Mouse (Mus musculus): Measurements from ENCODE around the gene Igsf23. TPM values are rescaled to one million over a fixed set of nuclear protein-coding genes. Genes with fewer than 3 reads are reported as not detected.

The Igsf23 gene
- polyA plus RNA-seq, 2 experiments = 0.11 to 0.15 TPM

DNA sequence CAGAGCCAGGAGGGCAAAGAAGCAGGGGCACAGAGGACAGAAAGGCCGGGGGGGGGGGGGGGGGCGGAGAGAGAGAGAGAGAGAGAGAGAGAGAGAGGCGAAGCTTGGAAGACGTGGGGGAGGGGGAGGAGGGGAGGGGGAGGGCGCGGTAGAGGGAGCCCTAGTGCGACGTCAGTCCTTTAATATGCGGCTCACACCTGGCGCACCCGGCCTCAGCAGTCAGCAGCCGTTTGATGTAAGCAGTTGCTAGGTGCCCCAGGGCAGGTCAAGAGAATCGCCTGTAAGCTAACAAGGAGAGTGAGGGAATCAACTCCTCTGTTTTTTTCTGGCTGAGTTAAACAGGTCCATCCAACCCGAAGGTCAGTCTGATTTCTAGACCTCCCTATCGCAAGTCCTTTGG lies 26.8 kb downstream of the Igsf23 start:
- no peaks in the 10 kb centered on the region for H3K9me3 ChIP-seq (ENCODE audit: control insufficient read depth, low read length)
- WGBS (ENCODE audit: insufficient replicate concordance) = 16% methylated on average over 12 of the region's 15 CpGs
- no peaks in the 10 kb centered on the region for H3K36me3 ChIP-seq (replicated peaks; ENCODE audit: control insufficient read depth, insufficient read depth, low read depth)
- TF ChIP-seq EP300 (IDR thresholded peaks at IDR 0.05; ENCODE audit: low read depth) (no peak), CTCF (IDR thresholded peaks at IDR 0.05; ENCODE audit: low read depth) (no peak)
- H3K4me1 ChIP-seq (replicated peaks; ENCODE audit: control insufficient read depth in 2 of 2, insufficient read depth in 2 of 2, low read length in 1 of 2) = peaks cover 0 to 3% of the 10 kb centered on the region in 2 experiments; a peak in 1 of 4 replicates
- H3K4me2 ChIP-seq (ENCODE audit: low read depth) = no peak overlapping the region
- ATAC-seq (ENCODE audit: insufficient read depth) = no peak
- no peak overlapping the region for H3K27ac ChIP-seq
- no peak overlapping the region for H3K4me3 ChIP-seq (ENCODE audit: insufficient read depth in 1 of 2, low read depth in 2 of 2, low read length in 2 of 2)
- no peaks in the 10 kb centered on the region for H3K27me3 ChIP-seq (ENCODE audit: control insufficient read depth, insufficient read depth, low read length)
- H3K9ac ChIP-seq (replicated peaks) = no peak overlapping the region
- DNase-seq (ENCODE audit: low read depth in 3 of 3, low spot score in 3 of 3) = no peak

DNA sequence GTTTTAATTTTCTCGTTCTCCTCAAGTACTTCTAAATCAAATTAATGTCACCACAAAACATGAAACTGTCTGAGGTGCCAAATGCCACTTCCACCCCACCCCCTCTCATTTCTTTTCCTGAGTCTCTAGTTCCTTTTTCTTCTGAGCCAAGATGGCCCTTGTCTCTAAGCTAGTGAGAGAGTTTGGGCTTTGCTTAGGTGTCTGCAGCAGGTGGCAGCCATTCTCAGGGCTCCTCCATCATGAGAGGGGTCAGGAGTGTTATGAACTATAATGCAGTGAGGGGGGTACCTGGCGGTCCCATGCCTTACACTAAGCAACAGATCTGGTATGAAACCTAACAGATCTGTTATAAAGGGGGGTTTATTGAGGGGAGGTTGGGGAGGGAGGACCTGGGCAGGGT lies 27.2 kb downstream of the Igsf23 start:
- Histone ChIP-seq H3K9ac (replicated peaks) (no peak overlapping the region), H3K9me3 (ENCODE audit: control insufficient read depth, low read length) (no peaks in the 10 kb centered on the region), H3K4me1 (replicated peaks; ENCODE audit: control insufficient read depth in 2 of 2, insufficient read depth in 2 of 2, low read length in 1 of 2) (peaks cover 0 to 3% of the 10 kb centered on the region in 2 experiments; a peak in 1 of 4 replicates), H3K4me3 (ENCODE audit: insufficient read depth in 1 of 2, low read depth in 2 of 2, low read length in 2 of 2) (no peak overlapping the region), H3K27ac (no peak overlapping the region), H3K27me3 (ENCODE audit: control insufficient read depth, insufficient read depth, low read length) (no peaks in the 10 kb centered on the region), H3K4me2 (ENCODE audit: low read depth) (no peak overlapping the region), H3K36me3 (replicated peaks; ENCODE audit: control insufficient read depth, insufficient read depth, low read depth) (no peaks in the 10 kb centered on the region)
- 18% methylated on average over 2 of the region's 2 CpGs for WGBS (ENCODE audit: insufficient replicate concordance)
- DNase-seq (ENCODE audit: low read depth in 3 of 3, low spot score in 3 of 3) (no peak), ATAC-seq (ENCODE audit: insufficient read depth) (no peak)
- TF ChIP-seq CTCF (IDR thresholded peaks at IDR 0.05; ENCODE audit: low read depth) (no peak), EP300 (IDR thresholded peaks at IDR 0.05; ENCODE audit: low read depth) (no peak)

DNA sequence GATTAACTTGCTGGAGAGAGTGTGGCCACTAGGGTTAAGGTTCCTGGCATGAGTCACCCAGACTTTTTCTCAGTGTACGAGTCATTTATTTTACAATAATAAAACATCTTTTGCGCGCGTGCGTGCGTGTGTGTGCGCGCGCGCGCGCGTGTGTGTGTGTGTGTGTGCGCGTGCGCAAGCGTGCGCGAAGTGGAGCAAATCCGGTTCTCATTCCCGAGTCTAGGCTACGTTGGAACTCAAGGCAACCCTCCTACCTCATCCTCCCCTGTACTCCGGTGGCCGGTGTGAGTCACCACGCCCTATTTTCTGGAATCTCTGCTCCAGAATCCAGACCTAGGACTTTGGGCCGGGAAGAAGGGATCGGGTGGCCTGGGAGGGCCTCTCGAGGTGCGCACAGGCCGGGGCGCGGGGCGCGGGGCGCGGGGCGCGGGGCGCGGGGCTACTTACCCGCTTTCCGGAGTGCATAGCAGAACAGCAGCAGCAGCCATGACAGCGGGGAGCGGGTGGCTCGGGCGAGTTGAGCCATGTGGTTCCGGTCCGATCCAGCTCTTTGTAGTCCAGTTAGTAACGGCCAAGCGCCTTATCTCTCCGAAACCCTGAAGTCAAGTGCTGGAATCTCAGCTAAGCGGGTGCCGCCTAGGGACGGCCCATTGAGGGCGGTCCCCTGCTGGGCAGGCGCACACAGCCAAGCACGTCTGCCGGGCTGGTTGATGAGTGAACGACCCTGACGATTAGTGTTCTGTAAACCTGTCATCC lies 29.9 kb downstream of the Igsf23 start, which contains the start of gene Pvr:
Gene Pvr, minus strand, starts transcription at position 655 of the 756 bp plus-strand sequence.
- under 1% methylated on average over 60 of the region's 60 CpGs for WGBS (ENCODE audit: insufficient replicate concordance)
- Histone ChIP-seq H3K9ac (replicated peaks) (peak within 1 kb of the TSS; percentile 40), H3K9me3 (ENCODE audit: control insufficient read depth, low read length) (no peaks in the 10 kb centered on the region), H3K36me3 (replicated peaks; ENCODE audit: control insufficient read depth, insufficient read depth, low read depth) (no peaks in the 10 kb centered on the region), H3K27ac (no peak within 1 kb of the TSS), H3K4me1 (replicated peaks; ENCODE audit: control insufficient read depth in 2 of 2, insufficient read depth in 2 of 2, low read length in 1 of 2) (peaks cover 0 to 3% of the 10 kb centered on the region in 2 experiments; a peak in 1 of 4 replicates), H3K4me2 (ENCODE audit: low read depth) (peak within 1 kb of the TSS; percentile 54), H3K4me3 (ENCODE audit: insufficient read depth in 1 of 2, low read depth in 2 of 2, low read length in 2 of 2) (peak within 1 kb of the TSS; percentile 60 to 71), H3K27me3 (ENCODE audit: control insufficient read depth, insufficient read depth, low read length) (no peaks in the 10 kb centered on the region)
- TF ChIP-seq CTCF (IDR thresholded peaks at IDR 0.05; ENCODE audit: low read depth) = peak; percentile 20; the same call in 1 of the 2 replicates
- no peak for TF ChIP-seq EP300 (IDR thresholded peaks at IDR 0.05; ENCODE audit: low read depth)
- DNase-seq (ENCODE audit: low read depth in 3 of 3, low spot score in 3 of 3) (no peak), ATAC-seq (ENCODE audit: insufficient read depth) (peak; percentile 74)

DNA sequence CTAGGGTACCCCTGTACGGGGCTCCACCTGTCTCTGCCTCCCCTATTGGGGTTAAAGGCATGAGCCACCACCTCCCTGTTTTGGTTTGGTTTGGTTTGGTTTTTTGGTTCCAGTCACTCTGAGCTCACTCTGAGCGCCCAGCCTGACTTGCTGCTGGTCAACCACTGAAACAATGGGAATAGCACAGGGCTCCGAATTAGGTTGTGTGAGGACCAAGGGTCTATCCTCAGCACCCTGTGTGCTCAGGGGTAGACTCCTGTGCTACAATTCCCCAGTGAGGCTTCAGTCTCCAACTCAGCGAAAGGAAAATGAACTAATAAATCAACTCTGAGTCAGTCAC lies 30.4 kb downstream of the Igsf23 start:
- Histone ChIP-seq H3K4me3 (ENCODE audit: insufficient read depth in 1 of 2, low read depth in 2 of 2, low read length in 2 of 2) (peak overlapping the region; percentile 60 to 71), H3K9me3 (ENCODE audit: control insufficient read depth, low read length) (no peaks in the 10 kb centered on the region), H3K4me2 (ENCODE audit: low read depth) (peak overlapping the region; percentile 54), H3K4me1 (replicated peaks; ENCODE audit: control insufficient read depth in 2 of 2, insufficient read depth in 2 of 2, low read length in 1 of 2) (peaks cover 0 to 3% of the 10 kb centered on the region in 2 experiments; a peak in 1 of 4 replicates), H3K27ac (no peak overlapping the region), H3K27me3 (ENCODE audit: control insufficient read depth, insufficient read depth, low read length) (no peaks in the 10 kb centered on the region), H3K36me3 (replicated peaks; ENCODE audit: control insufficient read depth, insufficient read depth, low read depth) (no peaks in the 10 kb centered on the region), H3K9ac (replicated peaks) (no peak overlapping the region)
- ATAC-seq (ENCODE audit: insufficient read depth) (no peak), DNase-seq (ENCODE audit: low read depth in 3 of 3, low spot score in 3 of 3) (no peak)
- 18% methylated on average over 4 of the region's 4 CpGs for WGBS (ENCODE audit: insufficient replicate concordance)
- TF ChIP-seq EP300 (IDR thresholded peaks at IDR 0.05; ENCODE audit: low read depth) (no peak), CTCF (IDR thresholded peaks at IDR 0.05; ENCODE audit: low read depth) (no peak)

DNA sequence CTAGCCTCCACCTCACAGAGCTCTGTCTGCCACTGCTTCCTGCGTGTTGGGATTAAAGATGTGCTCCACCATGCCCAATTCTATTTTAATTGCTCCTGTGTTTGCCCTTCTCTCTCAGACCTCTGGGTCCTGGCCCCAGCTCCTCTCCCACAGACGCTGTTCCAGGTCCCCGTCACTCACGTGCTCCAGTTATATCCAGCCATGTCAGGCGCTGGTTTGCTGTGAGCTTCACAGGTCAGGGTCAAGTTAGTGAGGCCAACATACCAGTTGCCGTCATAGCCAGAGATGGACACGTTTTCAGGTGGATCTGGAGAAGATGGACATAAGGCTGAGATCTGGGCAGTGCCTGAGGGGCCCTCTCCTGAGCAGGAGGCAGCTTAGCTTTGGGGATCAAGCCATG lies 36.0 kb downstream of the Igsf23 start:
- ATAC-seq (ENCODE audit: insufficient read depth) = no peak
- H3K27me3 ChIP-seq (ENCODE audit: control insufficient read depth, insufficient read depth, low read length) = no peaks in the 10 kb centered on the region
- no peaks in the 10 kb centered on the region for H3K36me3 ChIP-seq (replicated peaks; ENCODE audit: control insufficient read depth, insufficient read depth, low read depth)
- H3K4me3 ChIP-seq (ENCODE audit: insufficient read depth in 1 of 2, low read depth in 2 of 2, low read length in 2 of 2) = no peak overlapping the region
- H3K27ac ChIP-seq = no peak overlapping the region
- no peak for DNase-seq (ENCODE audit: low read depth in 3 of 3, low spot score in 3 of 3)
- 72% methylated on average over 7 of the region's 7 CpGs for WGBS (ENCODE audit: insufficient replicate concordance)
- H3K9me3 ChIP-seq (ENCODE audit: control insufficient read depth, low read length) = no peaks in the 10 kb centered on the region
- no peak overlapping the region for H3K9ac ChIP-seq (replicated peaks)
- no peak overlapping the region for H3K4me2 ChIP-seq (ENCODE audit: low read depth)
- no peaks in the 10 kb centered on the region for H3K4me1 ChIP-seq (replicated peaks; ENCODE audit: control insufficient read depth in 2 of 2, insufficient read depth in 2 of 2, low read length in 1 of 2)
- TF ChIP-seq EP300 (IDR thresholded peaks at IDR 0.05; ENCODE audit: low read depth) = no peak
- TF ChIP-seq CTCF (IDR thresholded peaks at IDR 0.05; ENCODE audit: low read depth) = no peak

Data from liver, embryonic 14.5 days (tissue).